Mouse (Mus musculus) CD4-positive, CD25-positive, alpha-beta regulatory T cell, adult 2 months (primary cell): ENCODE results near the gene Bpi.

Source experiments
- DNase-seq: peaks from one replicate; pipeline ENCODE4 v3.0.0-alpha.2; 2012; ENCODE audit warnings: low read depth, low spot score

The Bpi gene

DNA sequence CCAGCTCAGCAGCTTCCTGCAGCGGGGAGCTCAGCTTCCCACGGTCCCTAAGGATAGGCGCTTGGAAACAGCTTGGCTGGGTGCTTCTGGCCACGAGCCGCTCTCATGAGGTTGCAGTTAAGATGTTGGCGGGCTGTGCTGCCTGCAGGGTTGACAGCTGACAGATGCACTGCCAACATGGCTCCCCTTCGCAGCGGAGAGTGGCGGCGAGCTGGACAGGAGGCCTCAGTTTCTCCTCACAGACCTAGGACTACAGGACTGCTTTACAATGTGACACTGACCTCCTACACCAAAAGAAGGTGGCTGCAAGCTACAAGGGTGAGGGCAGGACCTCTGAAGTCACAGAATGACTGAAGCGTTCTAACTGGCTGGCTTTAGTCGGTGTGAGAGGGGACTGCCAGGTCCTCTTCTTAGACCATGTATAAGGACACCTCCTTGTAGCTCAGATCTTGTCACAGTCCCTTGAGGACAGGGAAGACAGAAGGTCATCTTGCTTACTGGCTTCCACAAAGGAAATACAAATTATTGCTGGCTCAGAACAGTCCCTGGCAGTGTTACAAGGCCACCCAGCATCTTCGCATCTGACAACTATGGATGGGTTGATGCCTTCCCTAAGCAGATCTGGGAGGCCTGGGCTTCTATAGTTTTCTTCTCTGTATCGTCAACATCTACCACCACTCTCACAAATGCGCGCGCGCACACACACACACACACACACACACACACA, 15.6 kb upstream of the Bpi start:
- no peak for DNase-seq

DNA sequence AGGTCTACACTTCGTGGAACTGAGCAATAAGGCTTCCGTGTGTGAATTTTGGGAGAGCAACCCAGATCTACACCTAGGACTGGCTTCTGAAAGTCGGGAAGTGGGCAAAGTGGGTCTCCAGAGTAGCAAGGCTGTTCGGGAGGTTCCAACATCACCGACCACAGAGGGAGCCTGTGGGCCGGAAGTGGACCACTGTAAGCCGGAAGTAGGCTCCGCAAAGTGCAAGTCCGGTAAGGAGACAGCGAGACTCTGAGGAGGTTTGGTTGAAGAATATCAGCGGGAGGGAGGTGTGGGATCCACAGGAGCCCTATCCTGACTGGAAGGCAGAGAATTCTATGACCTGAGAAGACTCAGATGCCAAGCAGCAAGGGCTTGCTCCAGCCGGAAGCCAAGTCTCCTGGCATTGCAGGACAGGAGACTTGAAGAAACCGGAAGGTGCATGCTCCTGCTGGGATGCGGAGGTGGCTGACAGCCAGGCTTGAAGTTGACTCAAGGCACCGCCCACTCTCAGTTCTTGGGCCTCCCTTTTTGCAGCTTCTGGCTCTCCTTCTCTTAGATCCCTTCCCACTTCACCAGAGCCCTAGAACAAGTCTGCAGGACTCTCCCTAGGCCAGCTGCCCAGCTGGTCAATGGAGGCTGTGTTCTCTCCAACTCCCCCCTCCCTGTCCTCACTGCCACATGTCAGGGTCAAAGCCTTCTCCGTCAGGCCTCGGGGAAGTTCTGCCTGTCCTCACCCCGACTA, 14.6 kb upstream of the Bpi start:
- DNase-seq = no peak

DNA sequence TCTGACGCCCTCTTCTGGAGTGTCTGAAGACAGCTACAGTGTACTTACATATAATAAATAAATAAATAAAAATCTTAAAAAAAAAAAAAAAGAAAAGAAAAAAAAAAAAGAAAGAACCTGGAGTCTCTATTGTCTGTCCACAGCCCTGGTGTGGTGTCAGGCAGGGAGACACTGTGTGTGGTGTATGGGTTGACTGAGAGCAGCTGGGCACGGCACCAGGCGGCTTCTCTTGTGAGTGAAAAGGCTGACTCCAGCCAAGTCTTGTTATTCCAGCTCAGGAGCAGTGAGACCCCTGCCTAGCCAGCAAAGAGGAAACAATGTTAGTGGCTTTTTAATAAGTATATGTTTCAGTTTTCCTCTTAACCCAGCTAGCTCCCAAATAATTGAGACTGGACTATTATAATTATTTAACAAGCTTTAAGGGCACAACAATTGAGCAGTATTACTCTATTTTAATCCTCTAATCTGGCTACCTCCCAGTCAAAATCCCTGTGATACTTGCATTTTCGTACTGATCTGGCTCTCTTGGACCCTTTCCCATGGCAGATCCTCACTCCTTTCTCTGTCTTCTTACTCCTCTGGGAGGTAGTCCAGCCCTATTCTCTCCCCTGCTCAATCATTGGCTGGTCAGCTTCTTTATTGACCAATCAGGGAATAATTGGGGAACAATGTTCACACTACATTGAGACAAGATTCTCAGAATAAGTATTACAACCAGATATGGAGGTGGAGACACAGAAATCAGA, 12.6 kb upstream of the Bpi start:
- DNase-seq = no peak

DNA sequence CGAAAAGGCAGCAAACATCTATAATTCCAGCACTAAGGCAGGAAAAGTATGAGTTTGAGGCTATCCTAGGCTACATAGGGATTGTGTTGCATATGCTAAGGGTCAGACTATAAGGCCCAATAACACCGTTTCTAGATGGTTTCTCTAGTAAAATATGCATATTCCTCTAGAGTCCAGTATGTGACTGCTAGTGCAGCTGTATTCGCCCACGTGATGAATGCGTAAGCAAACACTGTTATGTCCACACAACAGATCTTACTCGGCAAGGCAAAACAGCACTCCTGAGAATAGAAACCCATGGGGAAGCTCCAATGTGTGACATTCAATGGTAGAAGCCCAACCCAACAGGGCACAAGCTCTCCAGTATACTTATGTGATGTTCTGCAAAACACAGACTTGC, 10.0 kb upstream of the Bpi start:
- no peak for DNase-seq

DNA sequence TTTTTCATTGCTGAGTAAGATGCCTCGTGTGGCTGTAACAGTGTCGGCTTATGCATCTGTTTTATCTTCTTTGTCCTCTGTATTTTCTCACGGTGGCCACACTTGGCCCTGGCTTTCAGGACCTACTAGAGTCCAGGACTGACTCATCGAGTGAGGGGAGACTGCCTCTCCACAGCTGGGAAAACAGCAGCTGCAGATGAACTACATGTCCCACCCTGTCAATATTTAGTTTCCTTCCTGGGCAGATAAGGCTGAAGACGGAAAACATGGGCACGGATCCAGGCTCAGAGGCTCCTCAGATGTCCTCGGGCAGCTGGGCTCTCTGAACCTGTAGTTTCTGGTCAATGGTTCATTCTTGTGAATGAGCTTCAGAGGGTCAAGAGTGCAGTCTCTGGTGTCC, 9.6 kb upstream of the Bpi start:
- DNase-seq = no peak

DNA sequence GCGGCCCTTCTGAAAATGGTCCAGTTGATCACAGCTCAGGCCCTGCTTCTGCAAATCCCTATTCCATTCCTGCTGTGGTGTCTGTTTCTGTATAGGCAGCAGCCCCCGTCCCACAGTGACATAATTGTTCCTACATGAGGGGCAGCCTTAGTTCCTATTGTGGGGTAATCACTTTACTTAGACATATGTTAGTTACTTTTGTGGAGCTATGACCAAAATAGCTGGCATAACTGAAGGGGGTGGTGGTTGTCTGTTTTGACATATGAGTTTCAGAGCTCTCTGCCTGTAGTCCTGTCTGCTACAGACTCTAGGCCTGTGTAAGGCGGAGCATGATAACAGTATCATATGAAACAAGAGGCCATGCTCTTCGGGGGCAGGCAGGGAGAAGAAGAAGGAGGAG, 7.3 kb upstream of the Bpi start:
- no peak for DNase-seq

DNA sequence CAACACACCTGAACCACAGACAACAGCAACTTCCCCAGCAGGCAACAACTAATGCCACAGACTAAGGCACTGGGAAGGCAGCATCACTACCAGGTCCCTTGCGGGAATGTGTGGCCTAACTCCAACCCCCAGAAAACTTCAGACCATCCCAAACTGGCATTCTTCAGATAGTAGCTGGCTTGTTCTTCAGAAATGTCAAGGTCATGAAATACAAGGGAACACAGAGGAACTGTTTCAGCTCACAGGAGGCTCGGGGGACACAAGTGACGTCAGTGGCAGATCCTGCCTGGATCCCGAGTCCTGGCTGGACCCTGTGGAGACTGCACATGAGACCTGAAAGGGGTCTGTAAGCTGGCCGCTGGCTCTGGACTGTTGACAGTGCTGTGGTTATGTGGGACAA, 4.1 kb upstream of the Bpi start:
- DNase-seq = no peak

DNA sequence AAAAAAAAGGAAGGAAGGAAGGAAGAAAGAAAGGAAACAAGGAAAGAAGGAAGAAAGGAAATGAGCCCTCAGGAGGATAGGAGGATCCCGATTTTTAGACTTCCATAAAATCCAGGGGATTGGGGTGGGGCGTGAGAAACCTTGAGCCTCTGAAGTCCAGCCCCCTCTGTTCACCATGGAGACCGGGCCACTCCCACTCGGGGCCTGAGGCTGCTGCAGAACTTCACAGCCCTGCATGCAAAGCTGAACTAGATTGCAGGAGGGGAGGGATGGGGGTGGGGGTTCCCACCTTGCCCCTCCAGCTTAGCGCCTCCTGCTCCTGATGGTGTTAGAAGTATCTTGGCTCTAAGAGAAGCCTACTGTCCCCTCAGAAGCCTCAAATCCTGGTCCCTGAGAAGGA, 1.0 kb upstream of the Bpi start:
- DNase-seq = no peak

DNA sequence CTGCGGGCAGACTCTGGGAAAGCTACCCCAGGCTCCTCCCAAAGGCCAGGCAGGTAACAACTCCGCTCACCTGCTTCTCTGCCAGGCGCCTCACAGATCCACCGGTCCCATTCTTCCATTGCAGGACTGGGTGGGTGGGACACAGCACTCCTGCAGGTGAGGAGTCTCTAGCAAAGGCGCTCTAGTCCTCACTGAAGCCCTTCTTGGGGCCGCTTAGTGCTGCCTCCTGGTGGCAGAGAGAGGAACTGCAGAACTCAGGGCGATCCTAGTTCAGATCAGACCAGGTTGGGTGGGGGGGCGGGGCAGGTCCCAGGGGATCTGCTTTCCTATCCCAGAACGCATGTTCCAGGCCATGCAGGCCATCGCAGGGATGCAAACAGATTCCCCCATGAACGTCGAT, 887 bp downstream of the Bpi start:
- DNase-seq = peak; percentile 77

DNA sequence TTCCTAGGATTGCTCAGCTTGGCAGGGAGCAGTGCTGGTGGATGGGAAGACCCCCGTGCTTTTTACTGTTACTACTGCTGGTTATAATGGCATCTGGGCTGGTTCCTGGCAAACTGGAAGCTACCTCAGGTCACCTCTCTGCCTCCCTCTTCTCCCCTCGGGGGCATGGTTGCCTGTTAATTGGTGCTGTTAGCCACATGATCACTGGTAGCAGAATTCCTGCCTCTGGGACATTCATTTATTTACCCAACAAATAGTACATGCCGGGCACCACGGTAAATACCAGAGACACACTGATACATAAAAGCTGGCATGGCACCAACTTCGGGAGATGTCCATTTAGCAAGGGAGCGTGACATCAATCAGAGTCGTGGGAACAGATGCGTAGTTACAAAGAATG, 1.6 kb downstream of the Bpi start:
- DNase-seq = no peak

DNA sequence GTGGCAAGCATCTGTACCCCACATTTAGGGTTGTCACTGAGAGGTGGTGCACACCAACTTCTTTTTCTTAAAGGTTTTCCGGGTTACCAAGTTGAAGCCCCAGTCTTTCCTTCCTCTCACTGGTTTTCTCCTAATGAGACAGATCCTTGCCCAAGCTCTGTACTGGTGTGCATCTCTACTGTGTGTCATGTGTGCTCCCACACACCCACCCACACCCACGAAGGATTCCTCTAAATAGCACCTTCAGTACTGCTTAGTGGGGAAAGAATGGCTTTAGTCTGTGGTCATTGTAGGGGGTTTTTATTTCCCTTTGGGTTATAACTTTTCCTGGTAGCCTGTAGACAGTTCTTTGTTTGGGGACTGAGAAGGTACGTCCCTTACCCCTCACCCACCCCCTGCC, 7.0 kb downstream of the Bpi start:
- DNase-seq = no peak

DNA sequence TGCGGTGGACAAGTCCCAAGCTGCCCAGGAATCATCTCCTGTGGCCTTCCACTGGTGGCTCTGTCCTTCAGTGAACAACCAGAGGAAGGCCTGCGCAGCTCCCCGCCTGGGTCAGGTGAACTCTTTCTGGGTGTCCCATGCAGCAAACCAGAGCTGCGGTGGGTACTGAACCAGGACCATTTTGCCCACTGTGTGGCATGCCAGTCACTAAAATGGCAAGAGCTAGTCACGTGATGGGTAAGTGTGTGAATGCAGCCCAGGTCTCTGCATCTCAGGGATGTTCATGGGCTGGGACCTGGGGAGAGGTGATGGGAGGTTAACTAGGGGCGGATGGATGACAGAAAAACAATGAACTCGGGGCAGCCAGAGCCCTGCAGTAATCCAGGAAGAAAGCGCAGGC, 12.1 kb downstream of the Bpi start:
- no peak for DNase-seq

DNA sequence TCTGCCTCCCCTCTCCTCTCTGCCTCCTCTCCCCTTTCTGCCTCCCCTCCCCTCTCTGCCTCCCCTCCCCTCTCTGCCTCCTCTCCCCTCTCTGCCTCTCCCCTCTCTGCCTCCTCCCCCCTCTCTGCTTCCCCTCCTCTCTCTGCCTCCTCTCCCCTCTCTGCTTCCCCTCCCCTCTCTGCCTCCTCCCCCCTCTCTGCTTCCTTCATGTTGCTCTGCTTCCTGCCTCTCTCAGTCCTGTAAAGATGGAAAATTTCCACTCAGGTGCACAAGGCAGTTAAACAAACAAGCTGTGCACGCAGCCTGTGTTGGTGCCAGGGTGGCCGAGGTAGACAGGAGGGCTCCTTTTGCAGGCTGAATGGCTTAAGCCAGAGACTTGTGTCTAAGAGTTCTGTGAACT, 15.8 kb downstream of the Bpi start:
- peak; percentile 20 for DNase-seq

DNA sequence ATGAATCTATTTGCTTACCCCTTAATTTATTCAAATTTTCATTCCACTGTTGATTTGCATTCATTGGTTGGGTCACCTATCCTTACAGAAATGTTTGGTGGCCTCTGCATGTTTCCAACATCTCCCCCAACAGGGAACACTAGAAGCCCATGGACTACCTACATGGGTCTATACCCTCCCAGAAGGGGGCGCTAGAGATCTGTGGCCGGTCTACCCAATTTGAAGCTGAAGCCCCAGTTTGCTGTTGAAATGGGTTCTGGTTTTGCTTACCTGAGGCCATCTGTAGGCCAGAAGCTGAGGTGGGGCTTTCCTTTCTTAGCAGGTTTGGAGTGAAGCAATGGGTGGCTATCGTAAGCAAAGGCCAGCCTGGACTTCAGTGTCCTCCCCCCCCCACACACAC, 17.5 kb downstream of the Bpi start:
- peak; percentile 54 for DNase-seq

DNA sequence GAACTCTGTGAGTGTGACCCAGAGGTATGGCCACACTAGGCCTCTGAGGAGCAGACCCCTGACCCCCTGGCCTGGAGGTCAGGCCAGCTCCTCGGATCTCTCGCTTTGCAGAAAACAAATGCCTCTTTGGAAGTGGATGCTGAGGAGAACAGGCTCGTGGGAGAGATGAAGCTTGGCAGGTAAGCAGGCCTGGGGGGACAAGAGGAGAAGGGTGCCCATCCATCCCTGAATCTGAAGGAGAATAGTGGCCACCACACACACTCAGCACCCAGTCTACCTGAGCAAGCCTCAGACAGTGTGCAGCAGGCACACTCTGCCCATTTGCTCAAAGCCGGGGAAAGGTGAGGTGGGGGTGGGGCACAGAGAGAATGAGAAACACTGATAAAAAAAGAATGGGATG, 17.9 kb downstream of the Bpi start:
- DNase-seq = no peak

DNA sequence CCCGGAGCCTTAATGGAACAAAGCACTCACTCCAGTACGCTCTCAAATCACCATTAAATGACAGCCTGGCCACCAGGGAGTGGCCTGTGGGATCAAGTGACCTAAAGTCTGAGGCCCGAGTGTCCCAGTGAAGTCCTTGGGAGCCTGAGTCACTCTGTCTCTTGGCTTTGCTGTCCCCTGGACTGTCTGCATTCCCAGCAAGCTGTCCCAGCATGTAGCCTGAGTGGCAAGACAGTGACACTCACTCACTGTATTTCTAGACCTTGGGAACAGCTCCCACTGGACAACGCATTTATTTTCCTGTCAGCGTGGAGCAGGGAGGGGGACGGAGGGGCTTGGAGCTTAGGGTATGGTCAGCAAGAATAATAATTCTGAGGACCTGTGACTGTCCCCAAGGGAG, 18.6 kb downstream of the Bpi start:
- no peak for DNase-seq

DNA sequence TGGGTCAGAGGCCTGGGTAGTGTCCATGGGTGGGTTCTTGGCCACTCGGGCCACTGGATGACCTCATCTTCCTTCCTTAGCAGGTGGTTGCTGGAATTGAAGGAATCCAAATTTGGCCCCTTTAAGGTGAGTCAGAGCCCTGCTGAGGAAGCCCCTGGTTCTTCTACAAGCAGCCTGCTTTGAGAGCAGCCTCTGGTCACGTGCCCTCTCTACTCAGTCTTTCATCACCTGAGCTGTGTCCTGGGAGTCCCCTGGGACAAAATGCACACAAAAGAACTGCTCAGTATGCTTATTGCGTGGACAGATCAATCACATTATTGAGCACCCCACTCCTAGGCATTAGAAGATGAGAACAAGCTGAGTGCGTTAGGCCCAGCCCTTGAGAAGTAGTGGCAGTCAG, 19.0 kb downstream of the Bpi start:
- DNase-seq = no peak

DNA sequence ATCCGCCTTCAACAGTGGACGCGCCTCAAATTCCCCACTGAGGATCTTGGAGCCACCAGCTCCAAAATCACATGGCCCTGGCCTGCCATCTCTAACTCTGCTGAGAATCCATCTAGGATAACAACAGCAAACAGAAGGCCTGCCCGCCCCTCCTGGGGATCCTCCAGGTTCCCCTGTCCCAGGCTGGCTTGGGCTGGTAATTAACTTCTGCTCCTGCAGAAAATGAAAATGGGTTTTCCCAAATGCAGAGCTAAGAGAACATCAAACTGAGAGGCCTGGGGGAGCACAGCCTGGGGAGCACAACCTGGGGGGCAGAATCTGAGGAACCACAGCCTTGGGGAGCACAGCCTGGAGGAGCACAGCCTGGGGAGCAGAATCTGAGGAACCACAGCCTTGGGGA, 21.8 kb downstream of the Bpi start:
- DNase-seq = no peak

DNA sequence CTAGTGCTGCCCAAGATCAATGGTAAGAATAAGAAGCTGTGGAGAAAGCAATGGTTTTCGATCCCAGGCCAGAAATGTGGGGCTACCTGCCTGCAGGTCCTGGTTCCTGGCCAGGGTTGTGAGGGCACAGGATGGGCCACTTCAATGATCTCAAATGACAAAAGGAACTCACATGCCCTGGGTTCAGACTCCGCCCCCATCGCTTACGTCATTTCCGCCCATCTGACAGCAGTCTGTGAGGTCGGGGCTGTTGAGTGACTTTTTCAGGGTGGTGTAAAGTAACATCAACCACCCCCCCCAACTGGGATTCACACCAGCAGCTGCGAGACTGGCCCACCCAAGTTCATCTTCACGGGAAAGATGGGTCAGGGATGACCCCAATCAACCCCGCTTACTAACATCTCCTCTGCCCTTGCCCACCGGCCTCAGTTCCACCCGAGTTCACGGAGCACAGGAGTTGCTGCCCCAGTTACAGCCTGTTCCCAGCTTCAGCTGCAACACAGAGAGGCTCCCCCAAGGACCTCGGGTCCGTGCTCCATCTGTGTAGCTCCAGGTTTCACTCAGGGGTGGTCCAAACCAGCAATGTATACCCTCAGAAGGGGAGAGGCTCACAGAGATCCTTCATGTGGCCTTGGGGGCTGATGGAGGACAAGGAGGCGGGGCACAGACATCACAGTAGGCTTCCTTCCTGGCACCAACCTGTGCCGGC, 23.8 kb downstream of the Bpi start:
- DNase-seq = no peak

DNA sequence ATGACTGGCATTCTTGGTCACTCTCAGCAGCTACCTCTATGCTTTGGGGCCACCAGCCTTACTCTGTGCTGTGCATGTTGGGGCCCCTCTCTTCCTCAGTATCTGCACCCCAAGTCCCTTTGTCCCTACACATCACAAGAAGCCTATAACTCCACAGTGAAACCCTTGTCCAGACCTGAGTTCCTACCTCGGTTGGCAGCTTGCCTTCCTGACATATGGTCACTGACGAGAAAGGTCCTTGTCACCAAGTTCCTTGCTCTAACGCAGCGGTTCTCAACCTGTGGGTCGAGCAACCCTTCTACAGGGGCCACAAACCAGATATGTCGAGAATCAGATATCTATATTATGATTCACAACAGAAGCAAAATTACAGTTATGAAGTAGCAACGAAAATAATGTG, 25.2 kb downstream of the Bpi start:
- DNase-seq = no peak

DNA sequence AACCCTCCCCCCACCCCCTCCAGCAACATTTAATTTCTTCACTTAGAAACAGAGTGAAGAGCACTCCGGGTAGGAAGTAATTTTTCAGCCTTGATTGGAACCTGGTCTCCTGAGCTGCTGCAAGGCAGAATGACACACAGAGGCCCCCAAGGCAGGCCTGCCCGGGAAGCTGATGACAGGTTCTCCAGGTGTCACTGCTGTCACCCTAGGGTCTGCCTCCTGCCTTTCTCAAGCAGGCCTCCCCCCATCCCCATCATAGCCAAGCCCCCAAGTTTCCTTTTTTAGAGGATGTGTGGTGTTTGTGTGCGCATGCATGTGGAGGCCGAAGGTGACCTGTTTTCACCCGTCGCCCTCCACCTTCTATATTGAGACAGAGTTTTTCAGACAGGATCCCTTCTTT, 25.9 kb downstream of the Bpi start:
- DNase-seq = no peak

DNA sequence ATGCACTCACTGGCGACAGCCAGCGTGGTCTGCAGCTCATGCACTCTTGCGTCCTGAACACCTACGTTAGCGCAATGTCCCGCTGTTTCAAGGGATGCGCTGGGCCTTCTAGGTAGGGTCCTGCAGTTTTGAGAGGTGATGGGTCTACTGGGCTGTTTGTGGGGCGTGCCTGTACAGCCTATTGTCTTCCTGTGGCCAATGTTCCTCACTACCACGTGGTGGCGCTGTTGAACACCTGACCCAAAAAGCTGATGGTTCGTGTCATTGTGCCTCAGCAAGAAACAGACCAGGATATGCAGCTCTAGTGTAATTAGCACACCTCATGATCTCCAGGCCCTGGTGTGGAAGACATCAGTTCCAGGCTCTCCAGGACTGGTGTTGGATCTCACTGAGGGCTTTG, 26.7 kb downstream of the Bpi start:
- DNase-seq = peak; percentile 87
